Mouse (Mus musculus) heart, embryonic 10.5 days (tissue): ENCODE measurements around the gene Orm2. TPM values are rescaled to one million over a fixed set of nuclear protein-coding genes. Genes with fewer than 3 reads are reported as not detected.
"Not testable (repeated sequence)": the region's sequence is repeated elsewhere in the genome, so short reads cannot be mapped to it uniquely, and the experiment has no call there.

ENCODE experiments used
- DNase-seq: peaks from one replicate; pipeline ENCODE4 v3.0.0-alpha.2; 2017; ENCODE audit warnings: low spot score
- H3K27ac ChIP-seq: fragments of 300-500 bp; sonication (generic); 2 replicates; pipeline ENCODE4 v1.5.1; 2016; ENCODE audit warnings: mild to moderate bottlenecking
- H3K27me3 ChIP-seq: fragments of 300-500 bp; sonication (generic); 2 replicates; pipeline ENCODE4 v1.6.1; 2016; ENCODE audit warnings: mild to moderate bottlenecking; ENCODE audit not compliant: poor library complexity, insufficient read depth, severe bottlenecking
- H3K36me3 ChIP-seq: fragments of 300-500 bp; sonication (generic); 2 replicates; pipeline ENCODE4 v1.6.1; 2016; ENCODE audit warnings: mild to moderate bottlenecking, moderate library complexity
- H3K4me1 ChIP-seq: fragments of 300-500 bp; sonication (generic); 2 replicates; pipeline ENCODE4 v1.6.1; 2016; ENCODE audit warnings: mild to moderate bottlenecking
- H3K4me3 ChIP-seq: fragments of 300-500 bp; sonication (generic); 2 replicates; pipeline ENCODE4 v1.5.1; 2016; ENCODE audit warnings: mild to moderate bottlenecking, moderate library complexity
- H3K9me3 ChIP-seq: fragments of 300-500 bp; sonication (generic); 2 replicates; pipeline ENCODE4 v1.6.1; 2016; ENCODE audit warnings: mild to moderate bottlenecking, moderate library complexity
- WGBS: fragments of 180-500 bp; shearing (Covaris S2); methylation state at CpG from one replicate; pipeline ENCODE4 v1.1.7; 2016; 5-methylcytosine and 5-hydroxymethylcytosine counted together
- polyA plus RNA-seq: library from polyadenylated mRNA; unstranded; fragments of >200 nt; fragmentation: Nextera tagmentation; extraction: Ambion mirVana; gene quantifications from 2 replicates; pipeline ENCODE4 v1.2.1, GENCODE M21; 2016

Gene Orm2
- not detected in 2 replicates for polyA plus RNA-seq

GRCm38 (mm10) chr4:63362150-63362549 lies at the start of gene Orm2:
TSS of gene Orm2 (plus strand) at chr4:63362449.
- Histone ChIP-seq H3K4me3 (no peak within 1 kb of the TSS), H3K36me3 (no peaks in the 10 kb centered on the region), H3K27me3 (no peaks in the 10 kb centered on the region), H3K27ac (no peak within 1 kb of the TSS), H3K4me1 (no peaks in the 10 kb centered on the region), H3K9me3 (no peaks in the 10 kb centered on the region)
- no peak for DNase-seq
- WGBS, result 86% methylated on average over 5 of the region's 5 CpGs

- H3K4me3 ChIP-seq, result no peak overlapping the region
- peaks cover 17% of the 10 kb centered on the region for H3K4me1 ChIP-seq
- H3K36me3 ChIP-seq, result no peaks in the 10 kb centered on the region
- DNase-seq, result no peak
- WGBS, result 73% methylated on average over 5 of the region's 5 CpGs
- H3K27ac ChIP-seq, result no peak overlapping the region
- H3K27me3 ChIP-seq, result peaks cover 45% of the 10 kb centered on the region
- no peaks in the 10 kb centered on the region for H3K9me3 ChIP-seq
Measured at GRCm38 (mm10) chr4:63314063-63314462, 48.2 kb upstream of the Orm2 start.

GRCm38 (mm10) chr4:63316076-63316746 lies 46.0 kb upstream of the Orm2 start:
- peaks cover 3% of the 10 kb centered on the region for H3K4me1 ChIP-seq
- no peak for DNase-seq
- no peak overlapping the region for H3K27ac ChIP-seq
- no peak overlapping the region for H3K4me3 ChIP-seq
- H3K9me3 ChIP-seq, result no peaks in the 10 kb centered on the region
- peaks cover 45% of the 10 kb centered on the region for H3K27me3 ChIP-seq
- WGBS, result 59% methylated on average over 9 of the region's 9 CpGs
- peaks cover under 1% of the 10 kb centered on the region; the same call in 1 of the 2 replicates for H3K36me3 ChIP-seq

- H3K27me3 ChIP-seq, result peaks cover 35% of the 10 kb centered on the region
- H3K4me1 ChIP-seq, DNase-seq, H3K9me3 ChIP-seq, H3K27ac ChIP-seq, H3K4me3 ChIP-seq: not testable (repeated sequence)
- peaks cover 20% of the 10 kb centered on the region for H3K36me3 ChIP-seq
- WGBS, result 21% methylated on average over 3 of the region's 3 CpGs
Measured at GRCm38 (mm10) chr4:63319566-63319965, 42.7 kb upstream of the Orm2 start.

- H3K36me3 ChIP-seq, result peaks cover 27% of the 10 kb centered on the region
Measured at GRCm38 (mm10) chr4:63323275-63323815, 38.9 kb upstream of the Orm2 start.

GRCm38 (mm10) chr4:63333403-63333802 lies 28.8 kb upstream of the Orm2 start:
- Histone ChIP-seq H3K9me3 (no peaks in the 10 kb centered on the region), H3K27me3 (no peaks in the 10 kb centered on the region), H3K4me1 (no peaks in the 10 kb centered on the region), H3K4me3 (no peak overlapping the region), H3K27ac (no peak overlapping the region), H3K36me3 (peaks cover 11% of the 10 kb centered on the region; the same call in 1 of the 2 replicates)
- no peak for DNase-seq
- WGBS, result 84% methylated on average over 4 of the region's 4 CpGs

More at GRCm38 (mm10) chr4:63323275-63323815, 38.9 kb upstream of the Orm2 start:
- Histone ChIP-seq H3K27ac (no peak overlapping the region), H3K27me3 (peaks cover 6% of the 10 kb centered on the region; the same call in 1 of the 2 replicates), H3K4me1 (no peaks in the 10 kb centered on the region), H3K4me3 (no peak overlapping the region), H3K9me3 (no peaks in the 10 kb centered on the region)
- WGBS, result 70% methylated on average over 8 of the region's 8 CpGs
- DNase-seq, result no peak

- no peak overlapping the region for H3K4me3 ChIP-seq
Measured at GRCm38 (mm10) chr4:63338414-63339076, 23.7 kb upstream of the Orm2 start.

GRCm38 (mm10) chr4:63342491-63342890 lies 19.8 kb upstream of the Orm2 start:
- no peaks in the 10 kb centered on the region for H3K9me3 ChIP-seq
- no peaks in the 10 kb centered on the region for H3K36me3 ChIP-seq
- H3K4me1 ChIP-seq, result no peaks in the 10 kb centered on the region
- H3K4me3 ChIP-seq, result no peak overlapping the region
- no peaks in the 10 kb centered on the region for H3K27me3 ChIP-seq
- no peak for DNase-seq
- no peak overlapping the region for H3K27ac ChIP-seq
- WGBS, result 65% methylated on average over 4 of the region's 4 CpGs

More at GRCm38 (mm10) chr4:63338414-63339076, 23.7 kb upstream of the Orm2 start:
- no peaks in the 10 kb centered on the region for H3K36me3 ChIP-seq
- WGBS, result 55% methylated on average over 3 of the region's 3 CpGs
- no peaks in the 10 kb centered on the region for H3K9me3 ChIP-seq
- H3K27ac ChIP-seq, result no peak overlapping the region
- H3K4me1 ChIP-seq, result no peaks in the 10 kb centered on the region
- no peaks in the 10 kb centered on the region for H3K27me3 ChIP-seq
- no peak for DNase-seq

GRCm38 (mm10) chr4:63343608-63344007 lies 18.6 kb upstream of the Orm2 start:
- Histone ChIP-seq H3K36me3 (no peaks in the 10 kb centered on the region), H3K27ac (no peak overlapping the region), H3K4me3 (no peak overlapping the region), H3K4me1 (no peaks in the 10 kb centered on the region), H3K27me3 (no peaks in the 10 kb centered on the region), H3K9me3 (no peaks in the 10 kb centered on the region)
- 67% methylated on average over 3 of the region's 3 CpGs for WGBS
- no peak for DNase-seq

GRCm38 (mm10) chr4:63344295-63344694 lies 18.0 kb upstream of the Orm2 start, which contains the start of gene Orm1:
TSS of gene Orm1 (plus strand) at chr4:63344560.
- 84% methylated on average over 8 of the region's 8 CpGs for WGBS
- Histone ChIP-seq H3K4me1 (no peaks in the 10 kb centered on the region), H3K27ac (no peak within 1 kb of the TSS), H3K9me3 (no peaks in the 10 kb centered on the region), H3K36me3 (no peaks in the 10 kb centered on the region), H3K27me3 (no peaks in the 10 kb centered on the region), H3K4me3 (no peak within 1 kb of the TSS)
- DNase-seq, result no peak

GRCm38 (mm10) chr4:63345261-63345660 lies 17.0 kb upstream of the Orm2 start:
- no peaks in the 10 kb centered on the region for H3K4me1 ChIP-seq
- H3K27me3 ChIP-seq, result no peaks in the 10 kb centered on the region
- H3K27ac ChIP-seq, result no peak overlapping the region
- no peaks in the 10 kb centered on the region for H3K36me3 ChIP-seq
- H3K9me3 ChIP-seq, result no peaks in the 10 kb centered on the region
- H3K4me3 ChIP-seq, result no peak overlapping the region
- DNase-seq, result no peak

GRCm38 (mm10) chr4:63346659-63347058 lies 15.6 kb upstream of the Orm2 start:
- H3K4me3 ChIP-seq, result no peak overlapping the region
- H3K36me3 ChIP-seq, result no peaks in the 10 kb centered on the region
- no peak for DNase-seq
- no peaks in the 10 kb centered on the region for H3K9me3 ChIP-seq
- H3K27ac ChIP-seq, result no peak overlapping the region
- H3K27me3 ChIP-seq, result no peaks in the 10 kb centered on the region; the same call in 1 of the 2 replicates
- no peaks in the 10 kb centered on the region for H3K4me1 ChIP-seq
- WGBS, result 81% methylated on average over 4 of the region's 4 CpGs

GRCm38 (mm10) chr4:63348524-63348923 lies 13.7 kb upstream of the Orm2 start:
- Histone ChIP-seq H3K27me3 (no peaks in the 10 kb centered on the region; the same call in 1 of the 2 replicates), H3K9me3 (no peaks in the 10 kb centered on the region), H3K27ac (no peak overlapping the region), H3K4me1 (no peaks in the 10 kb centered on the region), H3K36me3 (no peaks in the 10 kb centered on the region), H3K4me3 (no peak overlapping the region)
- 73% methylated on average over 6 of the region's 6 CpGs for WGBS
- no peak for DNase-seq
